Mouse (Mus musculus): ENCODE measurements around the gene 2310022A10Rik. TPM values are rescaled to one million over a fixed set of nuclear protein-coding genes. Genes with fewer than 3 reads are reported as not detected.

The 2310022A10Rik gene
- polyA plus RNA-seq (2015; fragmentation: Nextera tagmentation; extraction: Ambion mirVana), result 36.9 and 38.9 TPM in 2 replicates

- Histone ChIP-seq H3K27me3 (no peaks in the 10 kb centered on the region), H3K9me3 (no peaks in the 10 kb centered on the region), H3K27ac (replicated peaks) (peak within 1 kb of the TSS; percentile 42), H3K4me3 (peak within 1 kb of the TSS; percentile 75), H3K4me1 (peaks cover 29% of the 10 kb centered on the region), H3K4me2 (replicated peaks) (peak within 1 kb of the TSS; percentile 77), H3K36me3 (peaks cover 11% of the 10 kb centered on the region), H3K9ac (replicated peaks) (peak within 1 kb of the TSS; percentile 65)
- ATAC-seq (replicated peaks), result peak; percentile 100
- WGBS, result under 1% methylated on average over 41 of the region's 41 CpGs
Observed at GRCm38 (mm10) chr7:27552931-27553513, at the start of gene 2310022A10Rik, which contains the start of gene Pld3. Gene 2310022A10Rik (plus strand): TSS chr7:27553233. Gene Pld3 (minus strand): TSS chr7:27553218.

- 45% methylated on average over 9 of the region's 9 CpGs for WGBS
- peak overlapping the region; percentile 67 for H3K4me2 ChIP-seq (replicated peaks)
- H3K27ac ChIP-seq (replicated peaks), result peak overlapping the region; percentile 95; the same call in 1 of the 2 replicates
- no peak for ATAC-seq (replicated peaks)
- no peaks in the 10 kb centered on the region for H3K36me3 ChIP-seq
- no peak overlapping the region for H3K9ac ChIP-seq (replicated peaks)
- peak overlapping the region; percentile 65 for H3K4me3 ChIP-seq
- peaks cover 12% of the 10 kb centered on the region for H3K4me1 ChIP-seq
- no peaks in the 10 kb centered on the region for H3K27me3 ChIP-seq
- no peaks in the 10 kb centered on the region for H3K9me3 ChIP-seq
Observed at GRCm38 (mm10) chr7:27506765-27507370, 46.2 kb upstream of the 2310022A10Rik start.

- Histone ChIP-seq H3K36me3 (no peaks in the 10 kb centered on the region), H3K27ac (replicated peaks) (peak overlapping the region; percentile 95), H3K9me3 (no peaks in the 10 kb centered on the region), H3K4me2 (replicated peaks) (peak overlapping the region; percentile 67), H3K27me3 (no peaks in the 10 kb centered on the region), H3K4me3 (peak overlapping the region; percentile 65), H3K9ac (replicated peaks) (peak overlapping the region; percentile 65), H3K4me1 (peaks cover 12% of the 10 kb centered on the region)
- under 1% methylated on average over 54 of the region's 54 CpGs for WGBS
- peak; percentile 90 for ATAC-seq (replicated peaks)
Observed at GRCm38 (mm10) chr7:27507711-27508647, 45.1 kb upstream of the 2310022A10Rik start.

GRCm38 (mm10) chr7:27508648-27509005 is 44.4 kb upstream of the 2310022A10Rik start:
- Histone ChIP-seq H3K27ac (replicated peaks) (peak overlapping the region; percentile 95), H3K4me2 (replicated peaks) (peak overlapping the region; percentile 67), H3K27me3 (no peaks in the 10 kb centered on the region), H3K36me3 (no peaks in the 10 kb centered on the region), H3K9ac (replicated peaks) (no peak overlapping the region), H3K4me3 (peak overlapping the region; percentile 65; the same call in 1 of the 2 replicates), H3K4me1 (peaks cover 12% of the 10 kb centered on the region), H3K9me3 (no peaks in the 10 kb centered on the region)
- ATAC-seq (replicated peaks), result peak; percentile 53
- 20% methylated on average over 6 of the region's 6 CpGs for WGBS

- Histone ChIP-seq H3K4me2 (replicated peaks) (no peak overlapping the region), H3K4me3 (no peak overlapping the region), H3K36me3 (no peaks in the 10 kb centered on the region), H3K9me3 (no peaks in the 10 kb centered on the region), H3K9ac (replicated peaks) (no peak overlapping the region), H3K4me1 (peaks cover 12% of the 10 kb centered on the region), H3K27me3 (no peaks in the 10 kb centered on the region), H3K27ac (replicated peaks) (no peak overlapping the region)
- ATAC-seq (replicated peaks), result no peak
- 81% methylated on average over 2 of the region's 2 CpGs for WGBS
Observed at GRCm38 (mm10) chr7:27510809-27511208, 42.2 kb upstream of the 2310022A10Rik start.

GRCm38 (mm10) chr7:27514961-27515360 is 38.1 kb upstream of the 2310022A10Rik start:
- Histone ChIP-seq H3K4me3 (no peak overlapping the region), H3K36me3 (no peaks in the 10 kb centered on the region), H3K9ac (replicated peaks) (no peak overlapping the region), H3K4me1 (no peaks in the 10 kb centered on the region), H3K27me3 (no peaks in the 10 kb centered on the region), H3K9me3 (no peaks in the 10 kb centered on the region), H3K4me2 (replicated peaks) (no peak overlapping the region), H3K27ac (replicated peaks) (no peak overlapping the region)
- 70% methylated on average over 9 of the region's 9 CpGs for WGBS
- no peak for ATAC-seq (replicated peaks)

- Histone ChIP-seq H3K36me3 (no peaks in the 10 kb centered on the region), H3K9me3 (no peaks in the 10 kb centered on the region), H3K4me2 (replicated peaks) (no peak overlapping the region), H3K4me1 (no peaks in the 10 kb centered on the region), H3K9ac (replicated peaks) (no peak overlapping the region), H3K27me3 (no peaks in the 10 kb centered on the region), H3K27ac (replicated peaks) (no peak overlapping the region), H3K4me3 (no peak overlapping the region)
- 89% methylated on average over 9 of the region's 9 CpGs for WGBS
- ATAC-seq (replicated peaks), result no peak
Observed at GRCm38 (mm10) chr7:27518314-27518713, 34.7 kb upstream of the 2310022A10Rik start.

GRCm38 (mm10) chr7:27520104-27520503 is 32.9 kb upstream of the 2310022A10Rik start:
- no peak overlapping the region for H3K4me3 ChIP-seq
- no peak for ATAC-seq (replicated peaks)
- H3K27me3 ChIP-seq, result no peaks in the 10 kb centered on the region

GRCm38 (mm10) chr7:27520599-27520998 is 32.4 kb upstream of the 2310022A10Rik start:
- H3K9me3 ChIP-seq, result no peaks in the 10 kb centered on the region
- H3K4me2 ChIP-seq (replicated peaks), result no peak overlapping the region
- no peaks in the 10 kb centered on the region for H3K36me3 ChIP-seq
- no peak overlapping the region for H3K4me3 ChIP-seq
- no peak overlapping the region for H3K27ac ChIP-seq (replicated peaks)
- 86% methylated on average over 1 of the region's 1 CpGs for WGBS
- no peak for ATAC-seq (replicated peaks)
- H3K9ac ChIP-seq (replicated peaks), result no peak overlapping the region
- H3K27me3 ChIP-seq, result no peaks in the 10 kb centered on the region
- H3K4me1 ChIP-seq, result no peaks in the 10 kb centered on the region

More at GRCm38 (mm10) chr7:27520104-27520503, 32.9 kb upstream of the 2310022A10Rik start:
- Histone ChIP-seq H3K27ac (replicated peaks) (no peak overlapping the region), H3K9ac (replicated peaks) (no peak overlapping the region), H3K4me2 (replicated peaks) (no peak overlapping the region), H3K9me3 (no peaks in the 10 kb centered on the region), H3K36me3 (no peaks in the 10 kb centered on the region), H3K4me1 (no peaks in the 10 kb centered on the region)

- Histone ChIP-seq H3K27ac (replicated peaks) (no peak within 1 kb of the TSS), H3K27me3 (no peaks in the 10 kb centered on the region), H3K9me3 (no peaks in the 10 kb centered on the region), H3K4me1 (no peaks in the 10 kb centered on the region), H3K4me3 (no peak within 1 kb of the TSS), H3K9ac (replicated peaks) (no peak within 1 kb of the TSS), H3K36me3 (no peaks in the 10 kb centered on the region), H3K4me2 (replicated peaks) (no peak within 1 kb of the TSS)
- ATAC-seq (replicated peaks), result no peak
- 61% methylated on average over 5 of the region's 5 CpGs for WGBS
Observed at GRCm38 (mm10) chr7:27522967-27523366, 30.1 kb upstream of the 2310022A10Rik start, which contains the start of gene Hipk4. Gene Hipk4 (plus strand): TSS chr7:27523267.

- WGBS, result 94% methylated on average over 13 of the region's 13 CpGs
- no peak overlapping the region for H3K4me2 ChIP-seq (replicated peaks)
- no peaks in the 10 kb centered on the region for H3K9me3 ChIP-seq
- no peaks in the 10 kb centered on the region for H3K27me3 ChIP-seq
- no peak overlapping the region for H3K27ac ChIP-seq (replicated peaks)
- no peaks in the 10 kb centered on the region for H3K36me3 ChIP-seq
- no peaks in the 10 kb centered on the region for H3K4me1 ChIP-seq
- ATAC-seq (replicated peaks), result no peak
- no peak overlapping the region for H3K4me3 ChIP-seq
- no peak overlapping the region for H3K9ac ChIP-seq (replicated peaks)
Observed at GRCm38 (mm10) chr7:27523805-27524204, 29.2 kb upstream of the 2310022A10Rik start.

Data from forebrain, embryonic 15.5 days (tissue).